Mouse (Mus musculus): ENCODE results near the gene Cstf3. TPM values are rescaled to one million over a fixed set of nuclear protein-coding genes. Genes with fewer than 3 reads are reported as not detected.

The Cstf3 gene
- polyA plus RNA-seq, 2 experiments from 2014 or later, result 59.9 to 64.5 TPM

DNA sequence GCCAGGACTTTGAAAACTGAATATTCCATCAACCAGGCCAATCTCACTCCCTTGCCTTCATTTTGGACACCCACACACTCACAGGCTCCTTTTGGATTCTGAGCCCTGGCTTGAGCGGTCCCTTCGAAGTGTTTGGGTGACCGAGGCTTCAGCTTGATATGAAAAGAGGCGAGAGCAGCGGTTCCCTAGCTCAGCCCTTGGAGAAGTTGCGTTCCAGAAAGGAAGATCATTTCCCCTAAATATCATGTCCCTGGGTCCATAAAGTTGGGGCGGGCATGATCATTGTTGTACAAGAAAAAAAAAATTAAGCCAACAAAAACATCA lies 122.1 kb downstream of the Cstf3 start:
- ATAC-seq, result no peak

DNA sequence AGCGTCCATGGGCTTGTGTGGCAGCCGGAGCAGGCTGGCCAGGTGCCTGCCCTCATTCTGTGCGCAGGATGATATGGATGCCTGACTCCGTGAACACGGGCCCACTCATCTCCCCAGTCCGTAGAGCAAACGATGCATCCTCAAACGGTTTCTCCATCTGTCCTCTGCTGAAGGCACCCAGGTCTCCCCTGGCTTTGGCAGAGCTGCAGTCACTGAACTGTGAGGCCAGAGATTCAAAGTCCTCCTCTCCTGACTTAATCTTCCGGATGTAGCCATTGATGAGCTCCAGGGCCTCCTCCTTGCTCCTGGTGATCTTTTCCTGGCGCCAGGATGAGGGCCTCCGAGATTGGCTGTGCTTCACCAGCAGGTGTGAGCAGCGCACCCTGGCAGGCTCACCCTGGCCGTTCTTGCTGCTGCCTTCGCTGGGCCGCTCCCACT lies 124.0 kb downstream of the Cstf3 start:
- ATAC-seq, result no peak

Other genes starting within 250 kb of the Cstf3 start
- gene D430041D05Rik, start 179.5 kb upstream of the Cstf3 start, polyA plus RNA-seq (2017; shearing (Covaris generic)), result not detected
- 10 to 100 TPM in 1 of 2 experiments, 1 to 10 TPM in 1; 6.5 to 15.7 TPM for gene Hipk3, start 96.1 kb upstream of the Cstf3 start, polyA plus RNA-seq (2017; shearing (Covaris generic))
- gene Tcp11l1, start 121.6 kb downstream of the Cstf3 start, polyA plus RNA-seq (2017; shearing (Covaris generic)), result under 1 TPM in 1 of 2 experiments, not detected in 1; 0.73 TPM
- not detected for gene Pin1rt1, start 125.9 kb downstream of the Cstf3 start, polyA plus RNA-seq (2017; shearing (Covaris generic))
- gene Depdc7, start 152.4 kb downstream of the Cstf3 start, polyA plus RNA-seq (2017; shearing (Covaris generic)), result not detected
- 1 to 10 TPM; 1.6 to 2.1 TPM for gene Qser1, start 226.2 kb downstream of the Cstf3 start, polyA plus RNA-seq (2017; shearing (Covaris generic))

All from CD4-positive, CD25-positive, alpha-beta regulatory T cell, adult 4 months (primary cell).